Mouse (Mus musculus): Measurements from ENCODE around the gene C1qbp. TPM values are rescaled to one million over a fixed set of nuclear protein-coding genes. Genes with fewer than 3 reads are reported as not detected.

C1qbp gene
- polyA plus RNA-seq, 1 experiment from 2014 or later: 255 TPM

GRCm38 (mm10) chr11:71008321-71008720 lies 25.5 kb upstream of the C1qbp start:
- Histone ChIP-seq H3K4me2 (no peak overlapping the region), H3K36me3 (ENCODE audit: control insufficient read depth, insufficient read depth, low read length) (peaks cover 8% of the 10 kb centered on the region), H3K4me3 (ENCODE audit: low read depth, low read length) (no peak overlapping the region), H3K27me3 (ENCODE audit: control insufficient read depth, insufficient read depth, low read length) (no peaks in the 10 kb centered on the region), H3K27ac (ENCODE audit: low read depth, low read length) (no peak overlapping the region), H3K9me3 (ENCODE audit: control insufficient read depth, low read length) (no peaks in the 10 kb centered on the region), H3K4me1 (ENCODE audit: control insufficient read depth, insufficient read depth, low read length) (peaks cover 7% of the 10 kb centered on the region), H3K9ac (ENCODE audit: low read length) (no peak overlapping the region)
- 97% methylated on average over 3 of the region's 3 CpGs for WGBS
- no peak for ATAC-seq (ENCODE audit: low FRiP score)
- DNase-seq (ENCODE audit: low spot score, missing footprints): no peak

DNA sequence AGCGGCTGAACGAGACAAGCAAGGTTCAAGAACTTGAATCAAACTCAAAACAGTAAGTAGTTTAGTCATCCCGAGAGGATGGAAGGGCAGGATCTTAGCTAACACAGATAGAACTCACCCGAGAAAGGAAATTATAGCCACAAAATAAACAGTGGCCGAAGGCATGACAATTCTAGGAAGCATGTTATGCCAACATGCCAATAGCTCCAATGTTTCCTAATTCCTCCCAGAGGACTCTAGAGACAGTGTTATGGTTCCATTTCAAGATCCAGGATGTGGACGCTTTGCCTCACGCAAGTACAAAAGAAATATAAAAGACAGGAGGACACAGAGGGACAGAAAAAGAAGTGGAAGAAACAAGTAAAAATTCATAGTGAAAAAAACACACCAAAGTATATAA lies 25.0 kb upstream of the C1qbp start:
- DNase-seq (ENCODE audit: low spot score, missing footprints): no peak

DNA sequence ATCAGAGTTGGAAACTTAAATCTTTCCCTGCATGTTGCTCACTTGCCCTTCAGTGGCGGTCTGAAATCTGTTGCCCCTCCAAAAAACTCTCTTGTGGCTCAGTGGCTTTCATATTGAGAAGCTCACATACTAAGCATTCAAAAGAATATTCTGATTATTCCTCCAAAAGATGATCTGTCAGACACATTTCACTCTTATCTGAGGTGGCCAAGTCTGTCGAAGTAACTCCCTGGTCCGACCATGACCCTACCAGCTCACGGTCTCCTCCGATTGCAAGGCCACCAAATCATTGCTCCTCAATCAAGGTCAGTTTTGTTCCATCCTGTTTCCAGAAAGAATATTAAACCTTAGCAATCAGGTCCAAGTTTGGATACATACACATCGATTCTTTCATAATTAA lies 24.2 kb upstream of the C1qbp start:
- DNase-seq (ENCODE audit: low spot score, missing footprints) (no peak), ATAC-seq (ENCODE audit: low FRiP score) (no peak)
- Histone ChIP-seq H3K4me2 (no peak overlapping the region), H3K36me3 (ENCODE audit: control insufficient read depth, insufficient read depth, low read length) (peaks cover 5% of the 10 kb centered on the region), H3K27me3 (ENCODE audit: control insufficient read depth, insufficient read depth, low read length) (no peaks in the 10 kb centered on the region), H3K27ac (ENCODE audit: low read depth, low read length) (no peak overlapping the region), H3K9me3 (ENCODE audit: control insufficient read depth, low read length) (no peaks in the 10 kb centered on the region), H3K9ac (ENCODE audit: low read length) (no peak overlapping the region), H3K4me1 (ENCODE audit: control insufficient read depth, insufficient read depth, low read length) (peaks cover 14% of the 10 kb centered on the region), H3K4me3 (ENCODE audit: low read depth, low read length) (no peak overlapping the region)
- 94% methylated on average over 6 of the region's 6 CpGs for WGBS

More for the DNA sequence above, 25.0 kb upstream of the C1qbp start:
- Histone ChIP-seq H3K4me2 (no peak overlapping the region), H3K9ac (ENCODE audit: low read length) (no peak overlapping the region), H3K4me1 (ENCODE audit: control insufficient read depth, insufficient read depth, low read length) (peaks cover 12% of the 10 kb centered on the region), H3K27ac (ENCODE audit: low read depth, low read length) (no peak overlapping the region), H3K36me3 (ENCODE audit: control insufficient read depth, insufficient read depth, low read length) (peaks cover 8% of the 10 kb centered on the region), H3K4me3 (ENCODE audit: low read depth, low read length) (no peak overlapping the region), H3K9me3 (ENCODE audit: control insufficient read depth, low read length) (no peaks in the 10 kb centered on the region), H3K27me3 (ENCODE audit: control insufficient read depth, insufficient read depth, low read length) (no peaks in the 10 kb centered on the region)
- WGBS: 94% methylated on average over 7 of the region's 7 CpGs
- no peak for ATAC-seq (ENCODE audit: low FRiP score)

- Histone ChIP-seq H3K36me3 (ENCODE audit: control insufficient read depth, insufficient read depth, low read length) (peaks cover 2% of the 10 kb centered on the region), H3K4me2 (peak overlapping the region; percentile 42), H3K4me1 (ENCODE audit: control insufficient read depth, insufficient read depth, low read length) (peaks cover 14% of the 10 kb centered on the region), H3K4me3 (ENCODE audit: low read depth, low read length) (peak overlapping the region; percentile 89; the same call in 1 of the 2 replicates), H3K9ac (ENCODE audit: low read length) (peak overlapping the region; percentile 27; the same call in 1 of the 2 replicates), H3K27me3 (ENCODE audit: control insufficient read depth, insufficient read depth, low read length) (no peaks in the 10 kb centered on the region), H3K9me3 (ENCODE audit: control insufficient read depth, low read length) (no peaks in the 10 kb centered on the region), H3K27ac (ENCODE audit: low read depth, low read length) (no peak overlapping the region)
- no peak for ATAC-seq (ENCODE audit: low FRiP score)
- DNase-seq (ENCODE audit: low spot score, missing footprints): no peak
- 71% methylated on average over 5 of the region's 5 CpGs for WGBS
Measured at GRCm38 (mm10) chr11:71005046-71005445, 22.2 kb upstream of the C1qbp start.

DNA sequence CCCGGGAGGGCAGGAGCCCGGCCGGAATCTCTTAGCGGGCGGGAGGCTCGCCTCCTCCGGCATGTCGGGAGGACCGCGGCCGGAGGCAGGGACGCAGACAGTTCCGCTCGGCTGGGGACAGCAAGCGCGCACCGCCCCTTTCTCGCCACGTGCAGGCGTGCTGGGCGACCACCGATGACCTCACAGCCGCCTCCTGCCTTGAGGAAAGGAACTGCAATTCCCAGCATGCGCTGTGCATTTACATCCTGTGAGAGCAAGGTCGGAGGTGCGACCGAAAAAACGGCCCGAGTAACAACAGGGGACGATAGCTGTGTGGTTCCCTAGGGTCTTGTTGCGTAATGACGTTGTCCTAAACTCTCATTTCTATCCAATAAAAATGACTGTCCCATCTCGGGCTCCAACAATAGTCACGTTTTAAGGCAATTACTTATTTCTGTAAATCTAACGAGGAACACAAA lies 21.5 kb upstream of the C1qbp start, which contains the start of gene Dhx33:
TSS of gene Dhx33 (minus strand) at position 122 of the 458 bp plus-strand sequence.
- ATAC-seq (ENCODE audit: low FRiP score): peak; percentile 99
- Histone ChIP-seq H3K36me3 (ENCODE audit: control insufficient read depth, insufficient read depth, low read length) (0 out of 2 replicates have a peak, but pooled peaks cover 6% of the 10 kb centered on the region), H3K27ac (ENCODE audit: low read depth, low read length) (peak within 1 kb of the TSS; percentile 9; the same call in 1 of the 2 replicates), H3K4me2 (peak within 1 kb of the TSS; percentile 88), H3K9ac (ENCODE audit: low read length) (peak within 1 kb of the TSS; percentile 75), H3K4me3 (ENCODE audit: low read depth, low read length) (peak within 1 kb of the TSS; percentile 89), H3K4me1 (ENCODE audit: control insufficient read depth, insufficient read depth, low read length) (peaks cover 14% of the 10 kb centered on the region), H3K27me3 (ENCODE audit: control insufficient read depth, insufficient read depth, low read length) (no peaks in the 10 kb centered on the region), H3K9me3 (ENCODE audit: control insufficient read depth, low read length) (no peaks in the 10 kb centered on the region)
- under 1% methylated on average over 33 of the region's 35 CpGs for WGBS
- peak; percentile 99 for DNase-seq (ENCODE audit: low spot score, missing footprints)

DNA sequence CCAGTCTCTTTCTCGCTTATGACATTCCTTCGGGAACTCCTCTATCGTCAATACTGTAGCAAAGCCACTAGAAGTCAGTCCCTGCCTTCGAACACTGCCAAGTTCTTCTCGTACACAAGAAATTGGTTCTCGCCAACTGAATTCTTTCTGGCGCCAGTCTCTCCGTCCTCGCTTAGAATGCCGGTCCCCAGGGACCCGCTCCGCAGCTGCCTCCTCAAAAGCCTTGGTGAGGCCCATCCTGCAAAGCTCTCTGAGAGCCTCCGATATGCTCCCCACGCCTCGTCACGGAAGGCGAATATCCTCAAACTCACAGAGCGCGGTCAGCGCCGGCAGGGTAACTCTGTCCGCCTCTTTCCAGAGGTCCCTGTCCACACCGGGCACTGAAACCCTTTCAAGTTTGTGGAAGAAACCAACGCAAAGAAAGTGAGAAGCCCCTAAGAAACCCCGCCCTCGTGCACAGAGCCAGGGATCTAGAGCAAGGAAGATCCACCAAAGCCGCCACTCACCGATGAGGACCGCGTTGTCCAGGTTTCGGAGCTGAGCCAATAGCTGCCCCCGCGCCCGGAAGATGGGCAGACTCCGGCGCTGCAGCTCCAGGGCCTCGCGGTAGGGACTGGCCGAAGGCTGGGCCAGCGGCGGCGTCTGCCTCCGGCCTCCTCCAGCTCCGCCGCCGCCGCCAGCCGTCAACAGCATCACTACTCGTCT lies 20.9 kb upstream of the C1qbp start:
- Histone ChIP-seq H3K4me2 (peak overlapping the region; percentile 88), H3K4me1 (ENCODE audit: control insufficient read depth, insufficient read depth, low read length) (peaks cover 14% of the 10 kb centered on the region), H3K4me3 (ENCODE audit: low read depth, low read length) (peak overlapping the region; percentile 89), H3K9me3 (ENCODE audit: control insufficient read depth, low read length) (no peaks in the 10 kb centered on the region), H3K9ac (ENCODE audit: low read length) (peak overlapping the region; percentile 75), H3K27me3 (ENCODE audit: control insufficient read depth, insufficient read depth, low read length) (no peaks in the 10 kb centered on the region), H3K27ac (ENCODE audit: low read depth, low read length) (peak overlapping the region; percentile 9; the same call in 1 of the 2 replicates), H3K36me3 (ENCODE audit: control insufficient read depth, insufficient read depth, low read length) (0 out of 2 replicates have a peak, but pooled peaks cover 7% of the 10 kb centered on the region)
- DNase-seq (ENCODE audit: low spot score, missing footprints) (peak; percentile 96), ATAC-seq (ENCODE audit: low FRiP score) (peak; percentile 90)
- WGBS: under 1% methylated on average over 49 of the region's 49 CpGs

- 91% methylated on average over 4 of the region's 4 CpGs for WGBS
- H3K27ac ChIP-seq (ENCODE audit: low read depth, low read length): no peak overlapping the region
- no peaks in the 10 kb centered on the region for H3K9me3 ChIP-seq (ENCODE audit: control insufficient read depth, low read length)
- peaks cover 10% of the 10 kb centered on the region; the same call in 1 of the 2 replicates for H3K36me3 ChIP-seq (ENCODE audit: control insufficient read depth, insufficient read depth, low read length)
- no peak overlapping the region for H3K4me3 ChIP-seq (ENCODE audit: low read depth, low read length)
- H3K9ac ChIP-seq (ENCODE audit: low read length): no peak overlapping the region
- DNase-seq (ENCODE audit: low spot score, missing footprints): no peak
- peaks cover 14% of the 10 kb centered on the region for H3K4me1 ChIP-seq (ENCODE audit: control insufficient read depth, insufficient read depth, low read length)
- ATAC-seq (ENCODE audit: low FRiP score): no peak
- H3K4me2 ChIP-seq: no peak overlapping the region
- no peaks in the 10 kb centered on the region for H3K27me3 ChIP-seq (ENCODE audit: control insufficient read depth, insufficient read depth, low read length)
Measured at GRCm38 (mm10) chr11:71001167-71001566, 18.3 kb upstream of the C1qbp start.

- Histone ChIP-seq H3K9me3 (ENCODE audit: control insufficient read depth, low read length) (no peaks in the 10 kb centered on the region), H3K4me2 (peak overlapping the region; percentile 67), H3K36me3 (ENCODE audit: control insufficient read depth, insufficient read depth, low read length) (peaks cover 38% of the 10 kb centered on the region), H3K9ac (ENCODE audit: low read length) (peak overlapping the region; percentile 90), H3K4me1 (ENCODE audit: control insufficient read depth, insufficient read depth, low read length) (peaks cover 8% of the 10 kb centered on the region), H3K4me3 (ENCODE audit: low read depth, low read length) (peak overlapping the region; percentile 99), H3K27me3 (ENCODE audit: control insufficient read depth, insufficient read depth, low read length) (no peaks in the 10 kb centered on the region), H3K27ac (ENCODE audit: low read depth, low read length) (no peak overlapping the region)
- DNase-seq (ENCODE audit: low spot score, missing footprints): peak; percentile 85
- ATAC-seq (ENCODE audit: low FRiP score): no peak
- 13% methylated on average over 12 of the region's 12 CpGs for WGBS
Measured at GRCm38 (mm10) chr11:70982030-70982429, 796 bp downstream of the C1qbp start.

GRCm38 (mm10) chr11:70980751-70981510 lies 1.9 kb downstream of the C1qbp start:
- no peak overlapping the region for H3K4me3 ChIP-seq (ENCODE audit: low read depth, low read length)
- H3K27me3 ChIP-seq (ENCODE audit: control insufficient read depth, insufficient read depth, low read length): no peaks in the 10 kb centered on the region
- no peak overlapping the region for H3K27ac ChIP-seq (ENCODE audit: low read depth, low read length)
- no peak overlapping the region for H3K9ac ChIP-seq (ENCODE audit: low read length)
- 93% methylated on average over 14 of the region's 14 CpGs for WGBS
- peaks cover 33% of the 10 kb centered on the region for H3K36me3 ChIP-seq (ENCODE audit: control insufficient read depth, insufficient read depth, low read length)
- peaks cover 8% of the 10 kb centered on the region for H3K4me1 ChIP-seq (ENCODE audit: control insufficient read depth, insufficient read depth, low read length)
- DNase-seq (ENCODE audit: low spot score, missing footprints) (peak; percentile 80), ATAC-seq (ENCODE audit: low FRiP score) (no peak)
- peak overlapping the region; percentile 67; the same call in 1 of the 2 replicates for H3K4me2 ChIP-seq
- no peaks in the 10 kb centered on the region for H3K9me3 ChIP-seq (ENCODE audit: control insufficient read depth, low read length)
